Mouse (Mus musculus): ENCODE results near the gene Pgm5. TPM values are rescaled to one million over a fixed set of nuclear protein-coding genes. Genes with fewer than 3 reads are reported as not detected.

Gene Pgm5
- polyA plus RNA-seq, 2 experiments = 0.08 to 0.28 TPM

- H3K27ac ChIP-seq = no peak overlapping the region
- H3K36me3 ChIP-seq (replicated peaks; ENCODE audit: control insufficient read depth, insufficient read depth, low read depth) = no peaks in the 10 kb centered on the region
- DNase-seq (ENCODE audit: low read depth in 3 of 3, low spot score in 3 of 3) = no peak
- no peaks in the 10 kb centered on the region for H3K9me3 ChIP-seq (ENCODE audit: control insufficient read depth, low read length)
- 45% methylated on average over 3 of the region's 3 CpGs for WGBS (ENCODE audit: insufficient replicate concordance)
- no peak overlapping the region for H3K4me3 ChIP-seq (ENCODE audit: insufficient read depth in 1 of 2, low read depth in 2 of 2, low read length in 2 of 2)
- H3K4me2 ChIP-seq (ENCODE audit: low read depth) = no peak overlapping the region
- H3K4me1 ChIP-seq (replicated peaks; ENCODE audit: control insufficient read depth in 2 of 2, insufficient read depth in 2 of 2, low read length in 1 of 2) = no peaks in the 10 kb centered on the region
- no peak overlapping the region for H3K9ac ChIP-seq (replicated peaks)
- no peak for TF ChIP-seq CTCF (IDR thresholded peaks at IDR 0.05; ENCODE audit: low read depth)
- no peak for TF ChIP-seq EP300 (IDR thresholded peaks at IDR 0.05; ENCODE audit: low read depth)
- ATAC-seq (ENCODE audit: insufficient read depth) = no peak
- H3K27me3 ChIP-seq (ENCODE audit: control insufficient read depth, insufficient read depth, low read length) = no peaks in the 10 kb centered on the region
Observed at GRCm38 (mm10) chr19:24842080-24842479, 19.6 kb downstream of the Pgm5 start.

- 28% methylated on average over 4 of the region's 4 CpGs for WGBS (ENCODE audit: insufficient replicate concordance)
Observed at GRCm38 (mm10) chr19:24824517-24824916, 37.1 kb downstream of the Pgm5 start.

DNA sequence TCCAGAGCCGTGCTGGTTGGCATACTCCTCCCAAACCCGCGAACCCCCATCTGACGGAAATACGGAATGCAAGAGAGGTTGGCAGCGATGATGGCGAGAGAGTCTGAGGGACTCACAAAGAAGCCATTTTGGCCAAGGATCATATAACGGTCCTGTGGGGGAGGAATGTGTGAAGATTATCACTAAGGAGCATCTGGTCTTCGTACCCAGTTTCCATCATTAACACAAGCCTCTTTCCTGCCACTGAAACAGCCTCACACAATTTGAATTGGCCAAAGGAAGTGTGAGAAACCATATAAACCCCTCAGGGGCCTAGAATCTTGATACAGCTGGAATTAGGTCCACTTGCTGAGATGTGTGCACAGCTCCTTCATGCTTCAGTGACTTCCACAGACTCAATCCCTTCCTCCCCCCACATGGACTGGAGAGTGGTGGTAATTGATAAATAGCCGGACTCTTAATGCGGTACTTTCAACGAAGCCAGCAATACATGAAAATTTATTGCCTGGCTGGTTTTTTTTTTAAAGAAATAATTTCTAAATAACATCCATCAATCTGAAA lies 45.9 kb downstream of the Pgm5 start:
- Histone ChIP-seq H3K4me1 (replicated peaks; ENCODE audit: control insufficient read depth in 2 of 2, insufficient read depth in 2 of 2, low read length in 1 of 2) (no peaks in the 10 kb centered on the region), H3K9ac (replicated peaks) (no peak overlapping the region), H3K27ac (no peak overlapping the region), H3K36me3 (replicated peaks; ENCODE audit: control insufficient read depth, insufficient read depth, low read depth) (no peaks in the 10 kb centered on the region), H3K4me3 (ENCODE audit: insufficient read depth in 1 of 2, low read depth in 2 of 2, low read length in 2 of 2) (no peak overlapping the region), H3K27me3 (ENCODE audit: control insufficient read depth, insufficient read depth, low read length) (no peaks in the 10 kb centered on the region), H3K9me3 (ENCODE audit: control insufficient read depth, low read length) (no peaks in the 10 kb centered on the region), H3K4me2 (ENCODE audit: low read depth) (no peak overlapping the region)
- no peak for DNase-seq (ENCODE audit: low read depth in 3 of 3, low spot score in 3 of 3)
- TF ChIP-seq CTCF (IDR thresholded peaks at IDR 0.05; ENCODE audit: low read depth) (no peak), EP300 (IDR thresholded peaks at IDR 0.05; ENCODE audit: low read depth) (no peak)
- ATAC-seq (ENCODE audit: insufficient read depth) = no peak
- WGBS (ENCODE audit: insufficient replicate concordance) = 60% methylated on average over 12 of the region's 12 CpGs

More at GRCm38 (mm10) chr19:24824517-24824916, 37.1 kb downstream of the Pgm5 start:
- no peaks in the 10 kb centered on the region for H3K27me3 ChIP-seq (ENCODE audit: control insufficient read depth, insufficient read depth, low read length)
- no peak overlapping the region for H3K4me3 ChIP-seq (ENCODE audit: insufficient read depth in 1 of 2, low read depth in 2 of 2, low read length in 2 of 2)
- no peak overlapping the region for H3K27ac ChIP-seq
- no peak for ATAC-seq (ENCODE audit: insufficient read depth)
- no peaks in the 10 kb centered on the region for H3K9me3 ChIP-seq (ENCODE audit: control insufficient read depth, low read length)
- no peak for DNase-seq (ENCODE audit: low read depth in 3 of 3, low spot score in 3 of 3)
- H3K36me3 ChIP-seq (replicated peaks; ENCODE audit: control insufficient read depth, insufficient read depth, low read depth) = no peaks in the 10 kb centered on the region
- H3K4me1 ChIP-seq (replicated peaks; ENCODE audit: control insufficient read depth in 2 of 2, insufficient read depth in 2 of 2, low read length in 1 of 2) = no peaks in the 10 kb centered on the region
- H3K9ac ChIP-seq (replicated peaks) = no peak overlapping the region
- no peak overlapping the region for H3K4me2 ChIP-seq (ENCODE audit: low read depth)
- TF ChIP-seq EP300 (IDR thresholded peaks at IDR 0.05; ENCODE audit: low read depth) (no peak), CTCF (IDR thresholded peaks at IDR 0.05; ENCODE audit: low read depth) (no peak)

DNA sequence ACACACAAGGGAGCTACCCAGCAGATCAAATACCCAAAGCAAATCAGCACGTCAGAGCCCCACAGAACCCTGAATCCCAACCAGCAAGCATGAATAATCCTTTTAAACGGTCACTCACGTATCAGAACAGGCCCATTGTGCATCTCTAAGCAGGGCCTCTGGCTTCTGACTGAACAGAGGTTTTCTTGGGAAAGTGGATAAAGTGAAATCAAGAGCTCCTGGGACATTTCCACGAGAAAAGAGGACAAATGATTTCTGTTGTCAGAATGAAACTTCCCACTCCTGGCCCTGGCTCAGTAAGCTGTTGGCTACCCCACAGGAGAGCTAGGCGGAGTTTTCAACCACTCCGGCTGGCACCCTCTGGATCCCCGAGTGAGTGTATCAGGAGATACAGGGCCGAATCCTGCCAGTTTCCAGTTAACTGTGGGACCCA lies 48.8 kb downstream of the Pgm5 start:
- no peak for TF ChIP-seq EP300 (IDR thresholded peaks at IDR 0.05; ENCODE audit: low read depth)
- no peak for TF ChIP-seq CTCF (IDR thresholded peaks at IDR 0.05; ENCODE audit: low read depth)
- H3K4me2 ChIP-seq (ENCODE audit: low read depth) = no peak overlapping the region
- H3K27ac ChIP-seq = no peak overlapping the region
- H3K4me1 ChIP-seq (replicated peaks; ENCODE audit: control insufficient read depth in 2 of 2, insufficient read depth in 2 of 2, low read length in 1 of 2) = no peaks in the 10 kb centered on the region
- H3K9me3 ChIP-seq (ENCODE audit: control insufficient read depth, low read length) = no peaks in the 10 kb centered on the region
- 60% methylated on average over 8 of the region's 8 CpGs for WGBS (ENCODE audit: insufficient replicate concordance)
- no peak overlapping the region for H3K4me3 ChIP-seq (ENCODE audit: insufficient read depth in 1 of 2, low read depth in 2 of 2, low read length in 2 of 2)
- no peak for ATAC-seq (ENCODE audit: insufficient read depth)
- H3K27me3 ChIP-seq (ENCODE audit: control insufficient read depth, insufficient read depth, low read length) = no peaks in the 10 kb centered on the region
- no peak overlapping the region for H3K9ac ChIP-seq (replicated peaks)
- no peaks in the 10 kb centered on the region for H3K36me3 ChIP-seq (replicated peaks; ENCODE audit: control insufficient read depth, insufficient read depth, low read depth)
- no peak for DNase-seq (ENCODE audit: low read depth in 3 of 3, low spot score in 3 of 3)

DNA sequence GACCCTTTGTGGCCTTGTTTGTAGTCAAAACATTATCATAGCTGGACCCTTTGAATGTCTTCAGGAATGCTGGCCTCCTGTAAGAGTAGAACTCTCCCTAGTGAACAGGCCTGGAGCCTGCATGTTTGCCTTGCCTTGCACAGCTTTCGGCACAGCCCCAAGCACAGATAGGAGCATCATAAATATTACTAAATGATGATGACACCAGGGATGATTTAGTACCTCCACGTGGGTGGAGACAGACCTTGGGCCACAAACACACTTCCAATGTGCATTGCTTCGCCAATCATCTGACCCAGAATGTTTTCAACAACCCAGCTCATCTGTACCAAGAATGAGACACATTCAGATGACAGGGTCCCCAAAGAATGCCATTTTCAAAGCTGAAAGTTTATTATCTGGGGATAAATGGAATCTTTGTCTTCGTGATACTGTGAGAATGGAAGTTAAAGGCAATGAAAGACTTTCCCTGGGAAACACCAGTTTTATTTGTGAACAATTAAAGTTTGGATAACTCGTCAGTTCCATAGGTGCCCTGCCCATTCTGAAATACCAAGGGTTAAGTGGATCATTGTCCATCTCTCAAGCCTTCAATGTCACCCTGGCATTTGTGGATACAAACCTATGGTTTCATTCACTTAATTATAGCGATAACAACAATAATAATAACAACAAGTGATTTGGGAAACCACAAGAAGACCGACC lies 49.4 kb downstream of the Pgm5 start:
- ATAC-seq (ENCODE audit: insufficient read depth) (no peak), DNase-seq (ENCODE audit: low read depth in 3 of 3, low spot score in 3 of 3) (no peak)
- H3K36me3 ChIP-seq (replicated peaks; ENCODE audit: control insufficient read depth, insufficient read depth, low read depth) = no peaks in the 10 kb centered on the region
- no peak for TF ChIP-seq CTCF (IDR thresholded peaks at IDR 0.05; ENCODE audit: low read depth)
- no peak for TF ChIP-seq EP300 (IDR thresholded peaks at IDR 0.05; ENCODE audit: low read depth)
- no peak overlapping the region for H3K4me3 ChIP-seq (ENCODE audit: insufficient read depth in 1 of 2, low read depth in 2 of 2, low read length in 2 of 2)
- no peaks in the 10 kb centered on the region for H3K27me3 ChIP-seq (ENCODE audit: control insufficient read depth, insufficient read depth, low read length)
- 60% methylated on average over 7 of the region's 7 CpGs for WGBS (ENCODE audit: insufficient replicate concordance)
- H3K27ac ChIP-seq = no peak overlapping the region
- no peak overlapping the region for H3K4me2 ChIP-seq (ENCODE audit: low read depth)
- no peak overlapping the region for H3K9ac ChIP-seq (replicated peaks)
- H3K9me3 ChIP-seq (ENCODE audit: control insufficient read depth, low read length) = no peaks in the 10 kb centered on the region
- H3K4me1 ChIP-seq (replicated peaks; ENCODE audit: control insufficient read depth in 2 of 2, insufficient read depth in 2 of 2, low read length in 1 of 2) = no peaks in the 10 kb centered on the region
